Mouse (Mus musculus) heart, postnatal 0 days (tissue): ENCODE data around the gene Nampt.

Source experiments
- CTCF ChIP-seq: IDR thresholded peaks from 2 replicates; pipeline ENCODE4 v1.5.1; 2016; ENCODE audit warnings: antibody characterized with exemption, control low read depth, low read depth
- EP300 ChIP-seq: IDR thresholded peaks from 2 replicates; pipeline ENCODE4 v1.6.1; 2016; ENCODE audit warnings: antibody characterized with exemption, low read depth

- no peak for TF ChIP-seq CTCF
- TF ChIP-seq EP300, result no peak
These were observed 21.9 kb upstream of the Nampt start for GRCm38 (mm10) chr12:32797438-32797837.
